Mouse (Mus musculus): ENCODE measurements around the gene St8sia1.
A peak's percentile ranks its signal among the peaks of the same experiment; 100 is the strongest.

Gene St8sia1

GRCm38 (mm10) chr6:142908911-142909770, 55.1 kb downstream of the St8sia1 start:
- DNase-seq (ENCODE audit: low spot score): no peak

GRCm38 (mm10) chr6:142908412-142908811, 55.8 kb downstream of the St8sia1 start:
- no peak for DNase-seq (ENCODE audit: low spot score)

- DNase-seq (ENCODE audit: low spot score): no peak
These were observed 68.9 kb downstream of the St8sia1 start for GRCm38 (mm10) chr6:142895371-142895770.

GRCm38 (mm10) chr6:142893716-142894115, 70.5 kb downstream of the St8sia1 start:
- no peak for DNase-seq (ENCODE audit: low spot score)

GRCm38 (mm10) chr6:142890321-142890720, 73.9 kb downstream of the St8sia1 start:
- DNase-seq (ENCODE audit: low spot score): no peak

GRCm38 (mm10) chr6:142888970-142889740, 75.1 kb downstream of the St8sia1 start:
- DNase-seq (ENCODE audit: low spot score): no peak

- DNase-seq (ENCODE audit: low spot score): no peak
These were observed 75.9 kb downstream of the St8sia1 start for GRCm38 (mm10) chr6:142888346-142888745.

DNA sequence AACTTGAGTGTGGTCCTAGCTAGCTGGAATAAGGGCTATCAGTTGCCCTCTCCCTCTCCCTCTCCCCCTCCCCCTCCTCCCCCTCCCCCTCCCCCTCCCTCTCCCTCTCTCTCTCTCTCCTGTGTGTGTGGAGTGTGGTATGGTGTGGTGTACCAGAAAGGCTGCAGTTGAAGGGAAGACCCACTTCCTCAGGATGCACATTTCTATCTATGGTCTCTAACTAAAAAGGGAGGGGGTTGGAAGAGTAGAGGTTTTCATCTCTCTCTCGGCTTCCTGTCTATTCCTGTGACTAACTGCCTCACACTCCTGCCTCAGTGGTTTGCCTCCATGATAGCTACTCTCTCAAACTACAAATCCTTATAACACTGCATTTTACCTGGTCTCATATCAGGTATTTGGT, 76.9 kb downstream of the St8sia1 start:
- DNase-seq (ENCODE audit: low spot score): no peak

DNA sequence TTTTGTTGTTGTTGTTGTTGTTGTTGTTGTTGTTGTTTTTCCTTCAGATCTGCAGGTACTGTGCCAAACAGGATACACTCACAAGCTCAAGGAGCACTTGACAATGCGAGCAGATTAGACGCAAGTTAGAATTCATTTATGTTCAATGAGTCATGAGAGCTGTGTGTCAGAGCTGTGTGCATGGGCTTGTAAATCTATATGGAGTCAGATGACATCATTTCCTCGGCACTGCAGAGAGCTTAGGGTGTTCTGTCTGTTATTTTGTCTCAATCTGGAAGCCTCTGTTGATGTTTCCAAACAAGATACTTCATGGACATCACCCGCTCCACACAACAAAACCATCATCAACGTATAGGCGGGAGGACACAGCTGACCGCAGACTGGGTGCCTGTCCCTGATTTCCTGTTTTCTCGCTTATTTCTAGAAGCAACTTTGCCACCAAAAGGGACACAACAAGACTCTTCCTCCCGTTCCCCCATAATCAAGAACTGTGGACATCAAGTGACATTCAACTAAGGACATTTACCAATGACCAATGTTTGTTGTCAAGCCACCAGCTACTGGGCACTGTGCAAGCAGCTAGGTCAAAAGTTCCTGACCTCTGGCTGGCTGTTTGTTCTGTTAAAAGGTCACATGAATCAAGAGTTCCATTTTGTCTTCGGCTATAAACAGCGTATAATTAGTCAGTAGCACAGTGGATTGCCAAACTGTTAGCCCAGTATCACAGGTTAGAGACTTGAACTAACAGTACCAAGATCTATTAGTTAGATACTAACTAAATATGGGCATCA, 78.7 kb downstream of the St8sia1 start:
- peak; percentile 26 for DNase-seq (ENCODE audit: low spot score)

- DNase-seq (ENCODE audit: low spot score): no peak
These were observed 80.1 kb downstream of the St8sia1 start for GRCm38 (mm10) chr6:142884128-142884527.

DNA sequence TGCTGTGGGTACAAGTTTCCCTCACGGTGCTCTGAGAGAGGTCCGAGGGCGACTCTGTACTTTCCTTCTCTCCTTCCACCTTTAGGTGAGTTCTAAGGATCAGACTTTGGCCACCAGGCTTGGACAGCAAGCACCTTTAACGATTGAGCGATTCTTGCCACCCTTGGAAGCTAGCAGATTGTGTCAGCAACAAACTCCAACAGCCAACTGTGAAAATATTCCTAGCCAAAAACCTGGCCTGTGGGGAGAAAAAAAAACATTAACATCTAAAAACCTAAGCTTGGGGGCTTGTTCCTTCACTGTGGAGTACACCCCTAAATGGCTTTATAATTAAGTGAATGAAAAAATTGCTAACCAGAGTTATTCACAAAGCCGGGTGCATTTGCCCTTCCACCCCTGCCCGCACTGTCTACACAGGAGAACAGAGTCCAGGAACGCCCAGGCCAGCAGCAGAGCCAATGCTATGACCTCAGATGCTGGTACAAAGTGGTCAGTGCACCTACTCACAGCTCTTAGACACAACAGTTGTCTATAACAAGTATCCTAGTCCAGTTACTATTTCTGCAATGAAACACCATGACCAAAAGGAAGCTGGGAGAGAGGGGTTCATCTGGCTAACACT, 83.3 kb downstream of the St8sia1 start:
- no peak for DNase-seq (ENCODE audit: low spot score)

- peak; percentile 40 for DNase-seq (ENCODE audit: low spot score)
These were observed 85.2 kb downstream of the St8sia1 start for GRCm38 (mm10) chr6:142878744-142879701.

DNA sequence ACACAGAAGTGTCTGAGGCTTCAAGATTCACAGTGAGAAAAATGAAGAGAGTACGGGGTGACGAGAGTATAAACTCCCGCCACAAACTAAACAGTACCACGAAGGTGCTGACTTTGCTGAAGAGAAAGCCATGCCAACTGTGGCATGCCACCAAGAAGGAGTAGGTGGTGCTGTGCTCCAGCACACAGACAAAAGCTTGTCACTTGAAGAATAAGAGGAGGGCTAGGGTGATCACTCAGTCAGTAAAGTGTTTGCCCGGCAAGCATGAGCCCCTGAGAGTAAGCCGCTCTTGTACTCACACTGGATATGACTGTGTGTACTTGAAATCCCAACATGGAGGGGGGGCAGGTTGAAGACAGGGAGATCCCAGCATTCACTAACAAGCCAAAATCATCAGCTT, 87.0 kb downstream of the St8sia1 start:
- DNase-seq (ENCODE audit: low spot score): no peak

DNA sequence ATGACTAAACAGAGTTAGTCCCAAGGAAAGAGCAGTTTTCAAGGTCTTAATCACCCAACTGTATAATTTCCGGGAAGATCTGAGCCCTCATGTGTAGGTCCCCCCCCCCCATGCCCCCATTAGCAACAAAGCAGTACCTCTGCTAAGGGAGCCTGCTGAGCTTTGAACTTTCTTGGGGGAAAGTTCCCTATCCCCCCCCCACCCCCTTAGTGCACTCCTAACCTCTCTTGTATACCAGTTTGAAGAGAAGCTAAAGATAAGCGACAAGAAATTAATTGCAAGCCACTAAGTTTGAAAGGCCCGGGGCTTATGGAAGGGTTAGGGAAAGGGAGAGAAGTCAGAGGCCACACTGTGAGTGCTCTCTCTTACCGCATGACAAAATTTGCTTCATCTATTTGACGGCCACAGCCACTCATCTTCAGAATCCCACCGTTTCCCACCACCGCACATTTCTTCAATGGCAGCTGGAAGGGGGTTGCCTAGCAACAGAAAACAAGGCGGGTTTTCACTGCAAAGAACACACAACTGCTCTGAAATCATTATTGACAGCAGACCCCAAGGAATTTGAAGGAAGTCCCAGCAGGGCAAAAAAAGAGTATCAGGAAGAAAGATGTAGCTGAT, 87.9 kb downstream of the St8sia1 start:
- peak; percentile 90 for DNase-seq (ENCODE audit: low spot score)

DNA sequence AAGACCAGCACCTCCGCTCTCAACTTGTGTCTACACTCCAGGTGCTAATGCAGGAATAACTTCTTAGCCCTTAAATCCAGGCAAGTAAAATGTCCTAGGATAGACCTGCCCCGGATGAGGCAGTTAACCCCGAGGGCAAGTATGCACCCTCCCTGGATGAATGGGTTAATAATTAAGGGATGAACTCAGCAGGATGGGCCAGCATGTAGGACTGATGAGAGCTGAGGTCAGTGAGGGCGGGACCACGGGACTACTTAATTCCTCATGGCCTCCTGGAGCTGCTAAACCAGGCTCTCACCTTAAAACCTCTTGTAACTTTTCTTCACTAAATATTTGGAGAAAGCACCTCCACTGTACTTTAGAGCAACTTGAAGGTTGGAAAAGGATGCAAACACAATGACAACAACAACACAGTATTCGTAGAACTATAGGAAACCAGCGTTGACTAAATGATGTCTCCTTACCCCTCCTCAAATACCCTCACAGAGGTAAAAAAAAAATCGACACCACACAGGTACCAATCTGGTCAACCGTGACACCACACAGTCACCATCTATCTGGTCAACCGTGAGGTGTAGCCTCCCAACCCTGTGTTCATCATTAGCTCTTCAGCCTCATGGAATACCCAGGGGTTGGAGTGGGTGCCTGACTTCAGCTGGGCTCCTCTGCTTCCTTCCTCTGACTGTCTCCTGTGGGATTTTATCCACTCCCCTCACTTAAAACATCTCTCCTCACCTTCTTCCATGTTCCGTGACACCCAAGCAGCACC, 90.3 kb downstream of the St8sia1 start:
- DNase-seq (ENCODE audit: low spot score): no peak

DNA sequence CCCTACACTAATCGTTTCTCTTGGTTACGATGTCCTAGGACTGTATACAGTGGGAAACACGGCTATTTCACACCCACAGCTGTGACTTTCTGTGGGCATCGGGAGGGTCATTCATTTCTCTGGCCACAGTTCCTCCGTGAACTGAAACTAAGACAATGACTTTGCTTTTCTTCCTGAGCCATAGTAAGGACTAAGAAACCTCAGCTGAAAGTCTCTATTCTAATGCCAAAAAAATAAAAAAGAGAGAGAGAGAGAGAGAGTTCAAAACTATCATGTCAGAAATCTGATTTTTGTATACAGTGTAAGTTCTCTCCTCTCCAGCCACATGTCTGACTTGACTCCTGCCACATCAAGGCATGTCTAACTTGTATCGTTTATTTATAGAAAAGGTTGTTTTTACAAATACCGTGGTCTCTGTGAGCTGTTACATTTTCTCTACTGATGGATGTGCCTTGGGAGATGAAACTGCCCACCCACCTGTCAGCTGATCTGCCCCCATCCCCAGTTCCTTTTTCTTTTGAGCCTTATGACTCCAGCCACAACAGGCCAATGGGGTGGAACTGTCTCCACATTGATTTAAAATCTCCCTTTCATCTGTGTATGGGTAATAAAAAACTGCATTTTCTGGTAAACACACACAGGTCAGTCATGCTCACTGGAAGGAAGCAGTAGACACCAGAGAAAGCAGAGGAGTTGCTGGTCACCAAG, 94.4 kb downstream of the St8sia1 start:
- DNase-seq (ENCODE audit: low spot score): no peak

DNA sequence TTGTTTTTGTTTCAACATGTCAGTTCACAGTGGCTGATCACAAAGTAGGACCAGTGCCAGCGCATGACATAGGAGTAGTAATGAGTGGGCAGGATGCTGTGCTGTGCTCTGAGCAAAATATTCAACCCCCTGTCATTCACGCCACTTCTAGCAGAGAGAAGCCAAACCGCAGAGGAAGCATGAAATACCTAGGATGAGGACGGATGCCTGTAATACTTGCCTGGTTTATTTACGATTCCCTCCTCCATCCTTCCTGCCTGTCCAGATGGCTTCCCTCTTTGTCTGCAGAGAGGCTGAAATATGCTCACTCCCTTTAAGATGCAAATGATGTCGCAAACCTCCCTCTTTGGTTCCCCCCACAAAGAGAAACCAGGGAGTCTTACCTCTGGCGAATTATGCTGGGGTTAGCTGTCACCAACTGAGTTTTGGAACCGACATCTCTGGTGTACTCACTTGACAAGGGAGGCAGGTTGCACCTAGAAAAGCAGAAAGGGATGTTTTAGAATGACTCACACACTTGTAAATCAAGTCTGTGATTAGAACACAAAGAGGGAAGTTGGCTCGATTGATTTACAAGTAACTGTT, 96.7 kb downstream of the St8sia1 start:
- peak; percentile 64 for DNase-seq (ENCODE audit: low spot score)

GRCm38 (mm10) chr6:142867023-142867422, 97.2 kb downstream of the St8sia1 start:
- DNase-seq (ENCODE audit: low spot score): no peak
